Mouse (Mus musculus): Measurements from ENCODE around the gene Serpina3j. TPM values are rescaled to one million over a fixed set of nuclear protein-coding genes. Genes with fewer than 3 reads are reported as not detected.
"Not testable (repeated sequence)": the region's sequence is repeated elsewhere in the genome, so short reads cannot be mapped to it uniquely, and the experiment has no call there.

Serpina3j gene
- polyA plus RNA-seq, 1 experiment from 2014 or later = not detected

DNA sequence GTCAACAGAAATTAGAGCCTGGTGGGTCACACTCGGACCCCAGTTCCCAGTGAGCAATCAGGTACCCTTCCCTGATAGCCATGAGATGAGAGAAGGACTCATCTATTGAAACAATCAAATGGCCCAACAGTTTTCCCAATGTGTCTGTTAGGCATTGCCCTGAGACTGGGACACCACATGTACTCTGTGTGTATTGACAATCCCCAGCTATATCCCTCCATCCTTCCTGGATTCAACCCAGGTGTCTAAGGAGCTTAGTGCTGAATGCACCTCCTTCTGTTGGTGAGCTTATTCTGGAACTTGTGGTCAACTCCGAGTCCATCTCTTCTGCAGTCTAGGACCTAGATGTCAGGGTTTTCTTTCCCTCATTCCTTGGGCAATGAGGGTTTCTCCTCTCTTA lies 32.7 kb downstream of the Serpina3j start:
- Histone ChIP-seq H3K4me2 (replicated peaks; ENCODE audit: low read depth, low read length) (no peak overlapping the region), H3K27me3 (ENCODE audit: control insufficient read depth, insufficient read depth, low read length) (no peaks in the 10 kb centered on the region), H3K9me3 (ENCODE audit: control insufficient read depth, low read depth, low read length) (no peaks in the 10 kb centered on the region), H3K27ac (ENCODE audit: low read length) (no peak overlapping the region), H3K4me3 (ENCODE audit: low read depth, low read length) (no peak overlapping the region), H3K9ac (replicated peaks; ENCODE audit: low read depth, low read length) (no peak overlapping the region), H3K36me3 (ENCODE audit: control insufficient read depth, insufficient read depth, low read length) (no peaks in the 10 kb centered on the region), H3K4me1 (ENCODE audit: control insufficient read depth, insufficient read depth, low read length) (no peaks in the 10 kb centered on the region)
- ATAC-seq (ENCODE audit: insufficient number of reproducible peaks, insufficient read depth, low FRiP score, low read depth) = no peak
- WGBS = 72% methylated on average over 2 of the region's 2 CpGs

GRCm38 (mm10) chr12:104351812-104352211 lies 37.5 kb downstream of the Serpina3j start:
- 27% methylated on average over 3 of the region's 3 CpGs for WGBS
- not testable (repeated sequence) for H3K27ac ChIP-seq (ENCODE audit: low read length); H3K4me3 ChIP-seq (ENCODE audit: low read depth, low read length); ATAC-seq (ENCODE audit: insufficient number of reproducible peaks, insufficient read depth, low FRiP score, low read depth); H3K4me1 ChIP-seq (ENCODE audit: control insufficient read depth, insufficient read depth, low read length); H3K27me3 ChIP-seq (ENCODE audit: control insufficient read depth, insufficient read depth, low read length); H3K9ac ChIP-seq (replicated peaks; ENCODE audit: low read depth, low read length); H3K36me3 ChIP-seq (ENCODE audit: control insufficient read depth, insufficient read depth, low read length); H3K4me2 ChIP-seq (replicated peaks; ENCODE audit: low read depth, low read length); H3K9me3 ChIP-seq (ENCODE audit: control insufficient read depth, low read depth, low read length)

DNA sequence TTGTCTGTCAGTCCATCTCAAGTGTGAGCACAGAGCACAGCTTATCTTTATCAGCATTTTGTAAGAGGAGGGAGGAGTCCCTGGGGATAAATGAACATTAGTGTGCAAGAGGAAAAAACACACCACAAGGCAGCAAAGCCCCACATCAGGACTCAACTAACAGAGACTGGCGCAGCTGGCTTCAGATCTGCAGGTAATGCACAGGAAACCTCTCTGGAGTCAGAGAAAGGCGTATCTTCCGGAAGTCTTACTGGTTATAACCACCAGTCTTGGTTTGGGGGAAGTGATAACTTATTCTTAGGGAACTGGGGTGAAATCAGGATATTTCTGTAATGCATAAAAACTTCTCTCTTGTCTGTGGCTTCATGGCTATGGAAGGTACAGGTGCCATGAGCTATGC lies 41.7 kb downstream of the Serpina3j start:
- 77% methylated on average over 3 of the region's 3 CpGs for WGBS
- no peaks in the 10 kb centered on the region for H3K27me3 ChIP-seq (ENCODE audit: control insufficient read depth, insufficient read depth, low read length)
- no peak overlapping the region for H3K27ac ChIP-seq (ENCODE audit: low read length)
- H3K4me1 ChIP-seq (ENCODE audit: control insufficient read depth, insufficient read depth, low read length) = no peaks in the 10 kb centered on the region
- H3K36me3 ChIP-seq (ENCODE audit: control insufficient read depth, insufficient read depth, low read length) = no peaks in the 10 kb centered on the region
- no peak for ATAC-seq (ENCODE audit: insufficient number of reproducible peaks, insufficient read depth, low FRiP score, low read depth)
- H3K4me3 ChIP-seq (ENCODE audit: low read depth, low read length) = no peak overlapping the region
- H3K4me2 ChIP-seq (replicated peaks; ENCODE audit: low read depth, low read length) = no peak overlapping the region
- no peak overlapping the region for H3K9ac ChIP-seq (replicated peaks; ENCODE audit: low read depth, low read length)
- H3K9me3 ChIP-seq (ENCODE audit: control insufficient read depth, low read depth, low read length) = no peaks in the 10 kb centered on the region

- WGBS = 83% methylated on average over 3 of the region's 3 CpGs
- no peak overlapping the region for H3K4me3 ChIP-seq (ENCODE audit: low read depth, low read length)
- no peak overlapping the region for H3K9ac ChIP-seq (replicated peaks; ENCODE audit: low read depth, low read length)
- no peaks in the 10 kb centered on the region for H3K9me3 ChIP-seq (ENCODE audit: control insufficient read depth, low read depth, low read length)
- no peak overlapping the region for H3K4me2 ChIP-seq (replicated peaks; ENCODE audit: low read depth, low read length)
- H3K36me3 ChIP-seq (ENCODE audit: control insufficient read depth, insufficient read depth, low read length) = no peaks in the 10 kb centered on the region
- no peaks in the 10 kb centered on the region for H3K27me3 ChIP-seq (ENCODE audit: control insufficient read depth, insufficient read depth, low read length)
- no peak overlapping the region for H3K27ac ChIP-seq (ENCODE audit: low read length)
- H3K4me1 ChIP-seq (ENCODE audit: control insufficient read depth, insufficient read depth, low read length) = no peaks in the 10 kb centered on the region
- ATAC-seq (ENCODE audit: insufficient number of reproducible peaks, insufficient read depth, low FRiP score, low read depth) = no peak
Observed at GRCm38 (mm10) chr12:104369986-104370385, 55.6 kb downstream of the Serpina3j start.

Other genes starting within 250 kb of the Serpina3j start
- not detected in 2 replicates for gene Serpina5, start 213.4 kb upstream of the Serpina3j start, polyA plus RNA-seq (2014; fragmentation: Nextera tagmentation; extraction: Ambion mirVana)
- gene Serpina3a, start 201.8 kb upstream of the Serpina3j start, polyA plus RNA-seq (2014; fragmentation: Nextera tagmentation; extraction: Ambion mirVana) = not detected in 2 replicates
- gene Serpina3b, start 186.6 kb upstream of the Serpina3j start, polyA plus RNA-seq (2014; fragmentation: Nextera tagmentation; extraction: Ambion mirVana) = 0.19 TPM in 1 of 2 replicates, not detected in the other
- not detected in 2 replicates for gene Serpina3c, start 160.7 kb upstream of the Serpina3j start, polyA plus RNA-seq (2014; fragmentation: Nextera tagmentation; extraction: Ambion mirVana)
- 0.23 TPM in 1 of 2 replicates, not detected in the other for gene Serpina3f, start 100.0 kb upstream of the Serpina3j start, polyA plus RNA-seq (2014; fragmentation: Nextera tagmentation; extraction: Ambion mirVana)
- 0.97 and 1.3 TPM in 2 replicates for gene Serpina3g, start 78.3 kb upstream of the Serpina3j start, polyA plus RNA-seq (2014; fragmentation: Nextera tagmentation; extraction: Ambion mirVana)
- not detected in 2 replicates for gene Serpina3i, start 51.4 kb upstream of the Serpina3j start, polyA plus RNA-seq (2014; fragmentation: Nextera tagmentation; extraction: Ambion mirVana)
- not detected in 2 replicates for gene Serpina3k, start 23.9 kb downstream of the Serpina3j start, polyA plus RNA-seq (2014; fragmentation: Nextera tagmentation; extraction: Ambion mirVana)
- not detected in 2 replicates for gene Serpina3m, start 23.9 kb downstream of the Serpina3j start, polyA plus RNA-seq (2014; fragmentation: Nextera tagmentation; extraction: Ambion mirVana)
- not detected in 2 replicates for gene Serpina3n, start 92.2 kb downstream of the Serpina3j start, polyA plus RNA-seq (2014; fragmentation: Nextera tagmentation; extraction: Ambion mirVana)
- gene Gsc, start 158.8 kb downstream of the Serpina3j start, polyA plus RNA-seq (2014; fragmentation: Nextera tagmentation; extraction: Ambion mirVana) = 1.7 and 1.9 TPM in 2 replicates

All from stomach, embryonic 14.5 days (tissue).